Mouse (Mus musculus) lung, postnatal 0 days (tissue): Measurements from ENCODE around the gene Adamts4. TPM values are rescaled to one million over a fixed set of nuclear protein-coding genes. Genes with fewer than 3 reads are reported as not detected.

ENCODE experiments used
- ATAC-seq: fragments of 200-750 bp; cut with Nextera tagmentation; 2 replicates; pipeline ENCODE4 v1.8.0; 2017; ENCODE audit warnings: moderate library complexity
- DNase-seq: peaks from one replicate; pipeline ENCODE4 v3.0.0-alpha.2; 2016; ENCODE audit warnings: low spot score
- H3K27ac ChIP-seq: fragments of 300-500 bp; sonication (generic); 2 replicates; pipeline ENCODE4 v1.5.1; 2014; ENCODE audit warnings: antibody characterized with exemption, mild to moderate bottlenecking, low read length, mixed read lengths
- H3K27me3 ChIP-seq: fragments of 300-500 bp; sonication (generic); replicated peaks from 2 replicates; pipeline ENCODE4 v1.6.1; 2014; ENCODE audit warnings: low read length, mixed read lengths; ENCODE audit not compliant: insufficient read depth
- H3K36me3 ChIP-seq: fragments of 300-500 bp; sonication (generic); 2 replicates; pipeline ENCODE4 v1.6.1; 2014; ENCODE audit warnings: low read length, mixed read lengths; ENCODE audit not compliant: insufficient read depth
- H3K4me1 ChIP-seq: fragments of 300-500 bp; sonication (generic); 2 replicates; pipeline ENCODE4 v1.6.1; 2014; ENCODE audit warnings: antibody characterized with exemption, low read depth, low read length, mixed read lengths; ENCODE audit not compliant: insufficient read depth
- H3K4me2 ChIP-seq: fragments of 300-500 bp; sonication (generic); replicated peaks from 2 replicates; pipeline ENCODE4 v1.6.1; 2014; ENCODE audit warnings: low read depth, mild to moderate bottlenecking, low read length, moderate library complexity, mixed read lengths
- H3K4me3 ChIP-seq: fragments of 300-500 bp; sonication (generic); 2 replicates; pipeline ENCODE4 v1.5.1; 2014; ENCODE audit warnings: low read depth, low read length
- H3K9ac ChIP-seq: fragments of 300-500 bp; sonication (generic); replicated peaks from 2 replicates; pipeline ENCODE4 v1.6.1; 2014; ENCODE audit warnings: low read depth, mild to moderate bottlenecking
- H3K9me3 ChIP-seq: fragments of 300-500 bp; sonication (generic); 2 replicates; pipeline ENCODE4 v1.6.1; 2016; ENCODE audit warnings: low read length, mixed read lengths
- CTCF ChIP-seq: IDR thresholded peaks from 2 replicates; pipeline ENCODE4 v1.5.1; 2016; ENCODE audit warnings: antibody characterized with exemption, mild to moderate bottlenecking
- EP300 ChIP-seq: IDR thresholded peaks from 2 replicates; pipeline ENCODE4 v1.6.1; 2016; ENCODE audit warnings: antibody characterized with exemption, mild to moderate bottlenecking, control low read depth
- WGBS: fragments of 180-500 bp; shearing (Covaris S2); extraction: QIAGEN DNeasy Blood & Tissue Kit; methylation state at CpG from one replicate; pipeline ENCODE4 v1.1.7; 2014; 5-methylcytosine and 5-hydroxymethylcytosine counted together
- polyA plus RNA-seq: library from polyadenylated mRNA; unstranded; fragments of >200 nt; fragmentation: Nextera tagmentation; extraction: Ambion mirVana; gene quantifications from 2 replicates; pipeline ENCODE4 v1.2.1, GENCODE M21; 2015

Adamts4 gene
- polyA plus RNA-seq, 1 experiment from 2014 or later, result 2.7 TPM

GRCm38 (mm10) chr1:171257781-171258180 lies 7.6 kb downstream of the Adamts4 start:
- H3K4me3 ChIP-seq, result no peak overlapping the region
- no peaks in the 10 kb centered on the region for H3K27me3 ChIP-seq
- no peak overlapping the region; the same call in 1 of the 2 replicates for H3K9ac ChIP-seq
- no peak for ATAC-seq
- H3K27ac ChIP-seq, result no peak overlapping the region
- H3K4me1 ChIP-seq, result peaks cover 7% of the 10 kb centered on the region; the same call in 1 of the 2 replicates
- TF ChIP-seq EP300 (no peak), CTCF (no peak)
- 84% methylated on average over 9 of the region's 9 CpGs for WGBS
- H3K36me3 ChIP-seq, result no peaks in the 10 kb centered on the region
- no peak for DNase-seq
- no peaks in the 10 kb centered on the region for H3K9me3 ChIP-seq
- no peak overlapping the region for H3K4me2 ChIP-seq

GRCm38 (mm10) chr1:171258921-171259320 lies 8.7 kb downstream of the Adamts4 start:
- Histone ChIP-seq H3K9me3 (no peaks in the 10 kb centered on the region), H3K4me3 (no peak overlapping the region), H3K4me1 (peaks cover 7% of the 10 kb centered on the region; the same call in 1 of the 2 replicates), H3K27me3 (no peaks in the 10 kb centered on the region), H3K4me2 (no peak overlapping the region), H3K27ac (no peak overlapping the region), H3K9ac (no peak overlapping the region), H3K36me3 (no peaks in the 10 kb centered on the region)
- TF ChIP-seq EP300 (no peak), CTCF (no peak)
- ATAC-seq (no peak), DNase-seq (no peak)
- WGBS, result 77% methylated on average over 17 of the region's 17 CpGs

GRCm38 (mm10) chr1:171260316-171260715 lies 10.1 kb downstream of the Adamts4 start:
- DNase-seq, result peak; percentile 83
- Histone ChIP-seq H3K9me3 (no peaks in the 10 kb centered on the region), H3K4me1 (peaks cover 7% of the 10 kb centered on the region; the same call in 1 of the 2 replicates), H3K4me3 (no peak overlapping the region), H3K36me3 (no peaks in the 10 kb centered on the region), H3K27ac (peak overlapping the region; percentile 34), H3K9ac (no peak overlapping the region), H3K27me3 (no peaks in the 10 kb centered on the region), H3K4me2 (no peak overlapping the region)
- 17% methylated on average over 3 of the region's 3 CpGs for WGBS
- ATAC-seq, result 0 out of 2 replicates have a peak, but pooled peaks have one; percentile 7
- peak; percentile 59; the same call in 1 of the 2 replicates for TF ChIP-seq EP300
- no peak for TF ChIP-seq CTCF

GRCm38 (mm10) chr1:171262594-171263130 lies 12.4 kb downstream of the Adamts4 start:
- Histone ChIP-seq H3K9ac (no peak overlapping the region), H3K36me3 (no peaks in the 10 kb centered on the region), H3K27ac (peak overlapping the region; percentile 63), H3K4me1 (peaks cover 7% of the 10 kb centered on the region; the same call in 1 of the 2 replicates), H3K4me3 (no peak overlapping the region), H3K9me3 (no peaks in the 10 kb centered on the region), H3K27me3 (no peaks in the 10 kb centered on the region), H3K4me2 (peak overlapping the region; percentile 36)
- TF ChIP-seq EP300 (no peak), CTCF (no peak)
- DNase-seq (peak; percentile 94), ATAC-seq (peak; percentile 75)
- under 1% methylated on average over 8 of the region's 8 CpGs for whole genome bisulfite sequencing

- 0% methylated on average over 1 of the region's 2 CpGs for WGBS
- ATAC-seq (peak; percentile 90), DNase-seq (peak; percentile 94)
- Histone ChIP-seq H3K4me2 (peak overlapping the region; percentile 36; the same call in 1 of the 2 replicates), H3K4me3 (no peak overlapping the region), H3K9ac (no peak overlapping the region), H3K27ac (peak overlapping the region; percentile 72), H3K36me3 (no peaks in the 10 kb centered on the region), H3K27me3 (no peaks in the 10 kb centered on the region), H3K9me3 (no peaks in the 10 kb centered on the region), H3K4me1 (peaks cover 7% of the 10 kb centered on the region; the same call in 1 of the 2 replicates)
- TF ChIP-seq EP300, result no peak
- TF ChIP-seq CTCF, result no peak
Measured at GRCm38 (mm10) chr1:171263185-171263611, 13.0 kb downstream of the Adamts4 start.

- Histone ChIP-seq H3K9ac (no peak overlapping the region), H3K27me3 (no peaks in the 10 kb centered on the region), H3K4me2 (no peak overlapping the region), H3K36me3 (no peaks in the 10 kb centered on the region), H3K4me3 (no peak overlapping the region), H3K9me3 (no peaks in the 10 kb centered on the region), H3K4me1 (peaks cover 7% of the 10 kb centered on the region; the same call in 1 of the 2 replicates), H3K27ac (peak overlapping the region; percentile 72)
- peak; percentile 54 for TF ChIP-seq CTCF
- 0 out of 2 replicates have a peak, but pooled peaks have one; percentile 25 for TF ChIP-seq EP300
- WGBS, result 62% methylated on average over 3 of the region's 3 CpGs
- DNase-seq (peak; percentile 67), ATAC-seq (peak; percentile 5; the same call in 1 of the 2 replicates)
Measured at GRCm38 (mm10) chr1:171263666-171264461, 13.6 kb downstream of the Adamts4 start.
